Comparison of ENCODE assay signal across 7 mouse cellular contexts in the genomic region with DNA sequence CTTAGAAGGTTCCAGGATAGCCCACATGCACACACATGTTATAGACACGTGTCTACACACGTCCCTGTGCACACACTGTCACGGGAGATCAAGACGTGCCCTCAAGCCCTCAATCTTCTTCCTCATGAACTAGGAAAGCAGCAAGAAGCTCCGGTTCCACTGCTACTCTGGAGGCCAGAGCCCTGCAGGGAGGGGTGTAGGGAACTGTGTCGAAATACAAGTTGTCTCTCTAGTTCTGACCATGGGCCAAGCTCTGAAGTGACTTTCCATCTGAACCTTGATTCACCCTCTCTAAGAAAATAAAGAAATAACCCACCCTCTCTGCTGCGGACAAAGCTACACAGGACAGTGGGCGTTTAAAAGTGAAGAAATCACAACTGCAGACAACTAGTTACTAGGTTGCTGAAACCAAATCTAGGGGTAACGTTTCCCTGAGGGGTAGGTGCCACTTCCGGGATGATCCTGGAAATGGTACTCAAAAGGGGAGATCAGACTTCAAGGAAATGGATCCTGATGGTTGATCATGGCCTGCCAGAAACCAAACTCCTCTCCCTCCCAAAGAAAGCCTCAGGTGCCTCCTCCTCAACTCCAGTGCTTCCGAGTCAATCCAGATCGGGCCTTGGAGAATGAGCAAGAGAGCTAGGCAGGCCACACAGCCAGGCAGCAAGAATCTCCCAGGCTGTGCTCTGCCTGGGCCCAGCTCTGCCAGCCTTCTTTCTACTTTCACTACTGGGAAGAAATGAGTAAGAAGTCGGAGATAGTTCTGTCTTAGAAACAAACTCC. TPM values are rescaled to one million over a fixed set of nuclear protein-coding genes. Genes with fewer than 3 reads are reported as not detected.
DNase-seq lines count a peak whose midpoint lies in the region; ATAC-seq and TF ChIP-seq lines count a peak whose summit lies in the region.

No protein-coding gene starts in this region.

- peak overlapping the region; percentile 84 for H3K4me2 ChIP-seq in embryonic facial prominence, embryonic 15.5 days (replicated peaks)
- H3K4me2 ChIP-seq in hindbrain, embryonic 16.5 days (ENCODE audit: low read length), result peak overlapping the region; percentile 73

- H3K27ac ChIP-seq in thymus, adult 2 months (ENCODE audit: control insufficient read depth, insufficient read depth, low read length), result peak overlapping the region; percentile 72
- H3K27ac ChIP-seq in embryonic facial prominence, embryonic 15.5 days (replicated peaks), result peak overlapping the region; percentile 95
- peak overlapping the region; percentile 86 for H3K27ac ChIP-seq in hindbrain, embryonic 16.5 days (ENCODE audit: low read depth, low read length)

- no peak for TF ChIP-seq CTCF in thymus, adult 2 months (IDR thresholded peaks at IDR 0.05; ENCODE audit: borderline replicate concordance, control insufficient read depth, extremely low read depth, insufficient read depth, low read length, poor library complexity)

- H3K9me3 ChIP-seq in embryonic facial prominence, embryonic 15.5 days (replicated peaks), result no peaks in the 10 kb centered on the region
- no peaks in the 10 kb centered on the region for H3K9me3 ChIP-seq in hindbrain, embryonic 16.5 days (ENCODE audit: control insufficient read depth, low read length)

- TF ChIP-seq POLR2A in thymus, adult 2 months (IDR thresholded peaks at IDR 0.05; ENCODE audit: control insufficient read depth, extremely low read depth, insufficient read depth, low read length, poor library complexity), result no peak

- peak overlapping the region; percentile 92 for H3K9ac ChIP-seq in embryonic facial prominence, embryonic 15.5 days
- peak overlapping the region; percentile 91 for H3K9ac ChIP-seq in hindbrain, embryonic 16.5 days (ENCODE audit: low read depth, low read length)

- H3K36me3 ChIP-seq in thymus, adult 2 months (ENCODE audit: control insufficient read depth, insufficient read depth, low read length), result peaks cover 32% of the 10 kb centered on the region
- H3K36me3 ChIP-seq in embryonic facial prominence, embryonic 15.5 days, result peaks cover 35% of the 10 kb centered on the region
- peaks cover 22% of the 10 kb centered on the region for H3K36me3 ChIP-seq in hindbrain, embryonic 16.5 days (ENCODE audit: control insufficient read depth, insufficient read depth, low read length)

- WGBS in thymus, adult 2 months, result 32% methylated on average over 13 of the region's 13 CpGs
- 39% methylated on average over 13 of the region's 13 CpGs for WGBS in embryonic facial prominence, embryonic 15.5 days
- WGBS in hindbrain, embryonic 16.5 days, result 62% methylated on average over 13 of the region's 13 CpGs

- no peaks in the 10 kb centered on the region for H3K27me3 ChIP-seq in thymus, adult 2 months (ENCODE audit: control insufficient read depth, insufficient read depth, low read length)
- no peaks in the 10 kb centered on the region for H3K27me3 ChIP-seq in embryonic facial prominence, embryonic 15.5 days
- H3K27me3 ChIP-seq in hindbrain, embryonic 16.5 days (replicated peaks; ENCODE audit: control insufficient read depth, insufficient read depth, low read length), result no peaks in the 10 kb centered on the region

- H3K4me3 ChIP-seq in thymus, adult 2 months (ENCODE audit: control insufficient read depth, insufficient read depth, low read length), result peak overlapping the region; percentile 94
- H3K4me3 ChIP-seq in embryonic facial prominence, embryonic 15.5 days (replicated peaks), result peak overlapping the region; percentile 86
- peak overlapping the region; percentile 79 for H3K4me3 ChIP-seq in hindbrain, embryonic 16.5 days (ENCODE audit: low read length)

- H3K4me1 ChIP-seq in thymus, adult 2 months (replicated peaks; ENCODE audit: control insufficient read depth, insufficient read depth, low read length), result peaks cover 19% of the 10 kb centered on the region
- H3K4me1 ChIP-seq in embryonic facial prominence, embryonic 15.5 days, result peaks cover 35% of the 10 kb centered on the region
- peaks cover 25% of the 10 kb centered on the region for H3K4me1 ChIP-seq in hindbrain, embryonic 16.5 days (ENCODE audit: control insufficient read depth, insufficient read depth, low read depth, low read length)

- DNase-seq in thymus, adult 2 months, result no peak
- no peak for DNase-seq in thymus, postnatal 4 days
- DNase-seq in retina, embryonic 14.5 days (ENCODE audit: low spot score), result no peak
- no peak for DNase-seq in spleen, postnatal 36 days (ENCODE audit: low spot score in 2 of 2)

- ATAC-seq in embryonic facial prominence, embryonic 15.5 days (ENCODE audit: insufficient number of reproducible peaks, low FRiP score, low TSS enrichment, low read depth), result no peak
- ATAC-seq in hindbrain, embryonic 16.5 days, result no peak
- ATAC-seq in megakaryocyte-erythroid progenitor cell, adult 5-6 weeks (replicated peaks; ENCODE audit: low FRiP score, low TSS enrichment, poor library complexity, severe bottlenecking), result 0 out of 2 replicates have a peak, but pooled peaks have one; percentile 10

RNA-seq across cellular contexts. Expression of a gene that starts 1.4 kb away (rescaled TPM):
- 504 and 614 TPM in 2 replicates for polyA plus RNA-seq in thymus, adult 2 months (2012; rRNA removed)
- 62.1 and 62.3 TPM in 2 replicates for polyA plus RNA-seq in embryonic facial prominence, embryonic 15.5 days (2015; fragmentation: Nextera tagmentation; extraction: Ambion mirVana)
- 51.2 and 52.0 TPM in 2 replicates for polyA plus RNA-seq in hindbrain, embryonic 16.5 days (2015; fragmentation: Nextera tagmentation; extraction: Ambion mirVana)
- total RNA-seq in megakaryocyte-erythroid progenitor cell, adult 5-6 weeks (2014; fragmentation: Nextera tagmentation), result 45.6 and 50.6 TPM in 2 replicates
- 10.8 and 29.2 TPM in 2 replicates for total RNA-seq in megakaryocyte-erythroid progenitor cell, adult 5-6 weeks (2017)

RNA-seq across cellular contexts. Expression of a gene that starts 17.8 kb away (rescaled TPM):
- 66.3 and 69.5 TPM in 2 replicates for polyA plus RNA-seq in thymus, adult 2 months (2012; rRNA removed)
- polyA plus RNA-seq in embryonic facial prominence, embryonic 15.5 days (2015; fragmentation: Nextera tagmentation; extraction: Ambion mirVana), result 35.3 and 46.1 TPM in 2 replicates
- 7.1 and 8.5 TPM in 2 replicates for polyA plus RNA-seq in hindbrain, embryonic 16.5 days (2015; fragmentation: Nextera tagmentation; extraction: Ambion mirVana)
- not detected in 2 replicates for total RNA-seq in megakaryocyte-erythroid progenitor cell, adult 5-6 weeks (2014; fragmentation: Nextera tagmentation)
- not detected in 2 replicates for total RNA-seq in megakaryocyte-erythroid progenitor cell, adult 5-6 weeks (2017)

RNA-seq across cellular contexts. Expression of a gene that starts 47.0 kb away (rescaled TPM):
- polyA plus RNA-seq in thymus, adult 2 months (2012; rRNA removed), result 23.1 and 30.4 TPM in 2 replicates
- polyA plus RNA-seq in embryonic facial prominence, embryonic 15.5 days (2015; fragmentation: Nextera tagmentation; extraction: Ambion mirVana), result 49.4 and 52.1 TPM in 2 replicates
- 79.7 and 103 TPM in 2 replicates for polyA plus RNA-seq in hindbrain, embryonic 16.5 days (2015; fragmentation: Nextera tagmentation; extraction: Ambion mirVana)
- 34.7 and 48.2 TPM in 2 replicates for total RNA-seq in megakaryocyte-erythroid progenitor cell, adult 5-6 weeks (2014; fragmentation: Nextera tagmentation)
- total RNA-seq in megakaryocyte-erythroid progenitor cell, adult 5-6 weeks (2017), result 22.6 and 26.0 TPM in 2 replicates

RNA-seq across cellular contexts. Expression of a gene that starts 47.4 kb away (rescaled TPM):
- 72.8 and 85.1 TPM in 2 replicates for polyA plus RNA-seq in thymus, adult 2 months (2012; rRNA removed)
- polyA plus RNA-seq in embryonic facial prominence, embryonic 15.5 days (2015; fragmentation: Nextera tagmentation; extraction: Ambion mirVana), result 22.9 and 24.6 TPM in 2 replicates
- 18.8 and 23.1 TPM in 2 replicates for polyA plus RNA-seq in hindbrain, embryonic 16.5 days (2015; fragmentation: Nextera tagmentation; extraction: Ambion mirVana)
- total RNA-seq in megakaryocyte-erythroid progenitor cell, adult 5-6 weeks (2014; fragmentation: Nextera tagmentation), result 17.4 and 24.5 TPM in 2 replicates
- total RNA-seq in megakaryocyte-erythroid progenitor cell, adult 5-6 weeks (2017), result 11.9 and 15.8 TPM in 2 replicates

RNA-seq across cellular contexts. Expression of a gene that starts 58.8 kb away (rescaled TPM):
- polyA plus RNA-seq in thymus, adult 2 months (2012; rRNA removed), result 24.4 and 27.3 TPM in 2 replicates
- polyA plus RNA-seq in embryonic facial prominence, embryonic 15.5 days (2015; fragmentation: Nextera tagmentation; extraction: Ambion mirVana), result 161 and 173 TPM in 2 replicates
- polyA plus RNA-seq in hindbrain, embryonic 16.5 days (2015; fragmentation: Nextera tagmentation; extraction: Ambion mirVana), result 263 and 279 TPM in 2 replicates
- 26.5 and 36.8 TPM in 2 replicates for total RNA-seq in megakaryocyte-erythroid progenitor cell, adult 5-6 weeks (2014; fragmentation: Nextera tagmentation)
- 111 and 144 TPM in 2 replicates for total RNA-seq in megakaryocyte-erythroid progenitor cell, adult 5-6 weeks (2017)
